Mouse (Mus musculus): Measurements from ENCODE around the gene Ddb2.
"Not testable (repeated sequence)": the region's sequence is repeated elsewhere in the genome, so short reads cannot be mapped to it uniquely, and the experiment has no call there.

The Ddb2 gene

DNA sequence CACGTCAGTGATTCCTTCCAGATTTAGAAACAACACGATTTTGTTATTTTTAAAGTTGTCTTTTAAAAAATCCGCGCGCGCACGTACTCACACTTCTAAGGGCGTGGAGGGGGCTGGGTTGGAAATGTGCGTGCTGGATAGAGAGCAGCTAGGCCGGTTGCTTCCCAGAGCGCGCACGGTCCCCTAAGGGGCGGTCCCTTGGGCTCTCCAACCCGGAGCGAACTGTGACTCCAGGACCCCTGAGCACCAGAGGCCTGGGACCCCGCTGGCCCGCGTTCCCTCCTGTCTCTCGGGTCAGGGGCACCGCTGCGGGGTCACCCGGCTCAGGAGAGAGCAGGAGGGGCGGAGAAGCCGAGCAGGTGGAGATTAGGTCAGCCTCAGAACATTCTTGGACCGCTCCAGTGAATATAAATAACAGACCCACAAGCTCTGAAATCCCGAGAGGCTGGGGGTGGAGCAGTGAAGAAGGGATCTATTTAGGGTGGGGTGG is 18.9 kb upstream of the Ddb2 start, which contains the start of gene Pacsin3:
TSS of gene Pacsin3 (plus strand) at position 294 of the 490 bp plus-strand sequence.
- DNase-seq (ENCODE audit: low spot score in 2 of 2), result no peak

DNA sequence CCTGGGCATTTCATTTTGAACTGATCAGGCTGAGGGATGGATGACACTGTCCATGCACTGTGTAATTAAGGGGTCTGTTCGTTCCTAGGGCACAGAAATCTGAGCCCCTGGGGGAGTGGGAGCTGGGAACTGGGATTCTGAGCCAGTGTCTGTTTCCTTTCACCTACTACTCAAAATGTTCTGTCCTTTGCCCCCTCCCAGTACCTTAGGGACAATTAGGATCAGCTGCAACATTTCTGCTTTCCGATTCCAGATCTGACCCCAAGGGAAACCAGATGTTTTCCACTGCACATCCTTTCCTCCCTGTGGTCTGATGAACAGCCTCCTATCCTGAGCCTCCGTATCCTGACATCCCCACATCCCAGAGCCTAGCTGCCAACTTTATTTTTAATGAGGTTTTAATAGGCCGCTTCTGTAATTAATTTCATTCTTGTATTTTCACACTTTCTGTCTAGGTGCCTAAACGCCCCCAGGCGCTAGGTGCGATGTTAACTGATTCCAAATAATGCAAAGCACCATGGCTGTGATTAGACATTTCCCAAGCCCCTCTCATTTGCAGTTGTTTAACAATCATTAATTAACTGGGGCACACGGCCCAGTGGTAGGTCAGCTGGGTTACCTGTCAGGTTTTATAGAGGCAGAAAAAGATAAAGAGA is 18.1 kb upstream of the Ddb2 start:
- DNase-seq (ENCODE audit: low spot score in 2 of 2), result no peak

DNA sequence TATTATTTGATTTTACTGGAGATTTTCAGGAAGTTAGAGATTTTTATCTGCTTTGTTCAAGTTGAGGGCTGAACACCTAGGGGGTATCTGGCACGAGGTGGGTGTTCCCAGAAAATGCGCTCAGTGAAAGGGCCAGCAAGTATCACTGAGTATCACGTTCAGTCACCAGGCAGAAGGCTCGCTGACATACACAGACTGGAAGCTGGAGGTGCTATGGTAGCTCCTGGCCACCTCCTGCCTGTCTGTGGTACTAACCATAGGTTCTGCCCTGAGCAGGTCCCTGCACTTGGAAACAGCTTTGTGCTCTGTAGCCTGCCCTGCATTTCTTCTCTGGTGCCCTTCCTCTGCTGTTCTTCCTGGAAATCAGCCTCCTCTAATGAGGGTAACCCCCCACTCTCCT is 15.7 kb upstream of the Ddb2 start:
- no peak for DNase-seq (ENCODE audit: low spot score in 2 of 2)

DNA sequence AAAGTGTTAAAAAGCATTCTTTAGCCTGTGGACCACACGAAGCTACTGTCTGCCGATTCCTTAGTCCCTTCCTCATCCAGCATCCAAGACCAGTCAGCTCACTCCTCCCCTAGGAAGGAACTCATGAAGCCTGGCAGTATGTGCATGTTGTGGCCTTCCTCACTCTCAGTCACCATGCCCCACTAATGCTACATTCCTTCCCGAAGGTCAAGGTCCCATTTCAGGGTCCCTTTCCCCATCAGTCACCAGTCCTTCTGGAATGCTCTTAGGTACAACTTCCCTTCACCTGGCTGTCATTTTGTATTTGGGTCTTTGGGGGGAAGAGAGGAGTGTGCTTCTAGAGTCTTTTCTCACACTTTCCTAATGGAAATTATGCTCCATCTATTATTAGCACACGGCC is 15.2 kb upstream of the Ddb2 start:
- no peak for DNase-seq (ENCODE audit: low spot score in 2 of 2)

DNA sequence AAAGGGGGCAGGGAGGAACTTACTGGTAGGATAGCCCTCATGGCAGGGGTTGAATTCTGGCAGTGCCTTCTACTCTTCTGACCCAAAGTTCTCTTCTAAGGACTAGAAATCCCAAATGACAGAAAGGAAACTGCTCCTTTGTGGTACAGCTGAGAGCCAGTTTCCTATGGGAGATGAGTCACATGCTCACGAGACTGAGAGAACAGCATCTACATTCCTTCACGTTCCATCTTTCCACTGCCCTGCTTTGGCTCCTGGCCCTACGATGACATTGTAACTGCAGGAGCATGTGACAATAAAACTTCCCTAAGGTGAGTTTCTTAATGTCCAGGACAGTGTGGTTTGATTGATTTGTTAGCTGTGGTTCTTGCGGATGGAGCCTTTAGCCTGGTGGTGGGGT is 11.6 kb upstream of the Ddb2 start:
- no peak for DNase-seq (ENCODE audit: low spot score in 2 of 2)

DNA sequence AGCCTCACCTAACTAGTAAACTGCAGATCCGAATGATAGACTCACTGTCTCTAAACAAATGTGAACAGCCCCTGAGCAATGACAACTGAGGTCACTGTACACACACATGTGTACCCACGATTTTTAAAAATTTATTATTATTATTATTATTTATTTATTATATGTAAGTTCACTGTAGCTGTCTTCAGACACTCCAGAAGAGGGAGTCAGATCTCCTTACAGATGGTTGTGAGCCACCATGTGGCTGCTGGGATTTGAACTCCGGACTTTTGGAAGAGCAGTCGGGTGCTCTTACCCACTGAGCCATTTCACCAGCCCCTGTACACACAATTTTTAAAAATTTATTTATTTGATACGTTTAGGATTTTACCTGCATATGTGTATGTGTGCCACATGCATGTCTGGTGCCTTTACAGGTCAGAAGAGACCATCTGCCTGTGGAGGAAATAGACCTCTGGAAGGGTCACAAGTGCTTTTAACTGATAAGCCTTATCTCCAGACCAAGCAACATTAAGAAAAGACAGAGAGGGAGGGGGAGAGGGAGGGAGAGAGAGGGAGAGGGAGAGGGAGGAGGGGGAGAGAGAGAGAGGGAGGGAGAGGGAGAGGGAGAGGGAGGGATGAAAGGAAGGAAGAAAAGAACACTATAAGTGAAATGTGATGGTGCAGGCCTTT is 7.9 kb upstream of the Ddb2 start:
- DNase-seq (ENCODE audit: low spot score in 2 of 2), result no peak

DNA sequence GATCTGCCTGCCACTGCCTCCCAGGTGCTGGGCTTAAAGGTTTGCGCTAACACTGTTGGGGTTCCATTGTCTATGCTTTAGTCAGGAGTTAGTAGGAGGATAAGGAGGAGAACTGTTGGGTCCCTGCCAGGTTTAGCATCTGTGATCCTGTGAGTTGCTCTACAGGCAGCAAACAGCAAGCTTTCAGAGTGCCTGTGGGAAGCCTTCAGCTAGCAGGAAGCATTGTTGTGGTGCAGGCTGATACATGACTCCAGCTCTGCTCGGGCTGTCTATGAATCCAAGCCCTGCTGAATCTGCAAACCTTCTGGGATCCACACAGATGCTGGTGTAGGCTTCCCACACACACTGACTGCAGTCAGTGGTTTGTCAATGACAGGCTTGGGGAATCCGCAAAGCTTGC is 6.6 kb upstream of the Ddb2 start:
- no peak for DNase-seq (ENCODE audit: low spot score in 2 of 2)

DNA sequence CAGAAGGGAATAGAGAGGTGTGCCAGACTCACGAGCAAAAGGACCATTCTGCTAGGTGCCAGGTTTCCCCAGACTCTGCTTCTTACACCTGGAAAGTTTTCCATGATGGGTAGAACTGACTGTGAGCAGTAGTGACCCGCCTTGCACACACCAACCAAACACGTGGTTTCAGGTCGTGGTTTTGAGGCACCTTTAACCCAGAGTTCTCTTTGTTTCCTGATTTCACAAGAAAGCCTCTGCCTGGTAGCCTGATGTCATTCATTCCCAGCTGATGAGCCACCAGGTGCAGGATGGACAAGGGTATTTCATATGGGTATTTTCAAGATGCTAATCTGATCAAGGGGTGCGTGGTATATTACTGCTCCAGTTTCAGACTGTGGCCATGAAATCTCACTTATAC is 5.8 kb upstream of the Ddb2 start:
- no peak for DNase-seq (ENCODE audit: low spot score in 2 of 2)

DNA sequence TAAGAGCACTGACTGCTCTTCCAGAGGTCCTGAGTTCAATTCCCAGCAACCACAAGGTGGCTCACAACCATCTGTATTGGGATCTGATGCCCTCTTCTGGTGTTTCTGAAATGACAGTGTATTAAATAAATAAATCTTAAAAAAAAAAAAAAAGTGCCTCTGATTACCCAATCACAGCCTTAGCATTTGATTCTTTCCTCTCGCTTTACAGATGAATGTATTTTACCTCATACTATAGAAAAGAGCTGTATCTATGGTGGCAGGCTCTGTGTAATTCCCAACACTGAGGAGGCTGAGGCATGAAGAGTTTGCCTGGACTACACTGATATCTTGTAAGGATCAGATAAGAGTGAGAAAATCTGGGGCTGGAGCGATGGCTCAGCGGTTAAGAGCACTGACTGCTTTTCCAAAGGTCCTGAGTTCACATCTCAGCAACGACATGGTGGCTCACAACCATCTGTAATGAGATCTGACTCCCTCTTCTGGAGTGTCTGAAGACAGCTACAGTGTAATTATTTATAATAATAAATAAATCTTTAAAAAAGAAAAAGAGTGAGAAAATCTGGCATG is 814 bp upstream of the Ddb2 start:
- DNase-seq (ENCODE audit: low spot score in 2 of 2), result not testable (repeated sequence)

DNA sequence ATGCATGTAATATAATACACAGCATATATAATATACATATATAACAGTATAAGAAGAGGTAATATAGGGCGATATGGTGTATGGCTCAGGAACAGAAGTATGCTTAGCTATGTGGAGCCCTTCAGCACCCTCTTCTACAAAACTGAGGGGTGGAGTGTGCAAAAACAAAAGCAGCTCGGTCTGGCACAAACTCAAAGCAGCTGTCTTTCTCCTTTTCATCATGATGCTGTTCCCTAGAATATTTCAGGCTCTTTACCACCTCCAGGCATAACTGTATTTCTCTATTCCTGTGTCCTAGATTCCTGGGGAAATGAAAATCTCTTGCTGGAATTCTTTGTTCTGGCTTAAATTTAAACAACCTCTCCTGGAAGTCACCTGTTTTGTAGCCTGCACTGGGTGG is 7.0 kb downstream of the Ddb2 start:
- no peak for DNase-seq (ENCODE audit: low spot score in 2 of 2)

DNA sequence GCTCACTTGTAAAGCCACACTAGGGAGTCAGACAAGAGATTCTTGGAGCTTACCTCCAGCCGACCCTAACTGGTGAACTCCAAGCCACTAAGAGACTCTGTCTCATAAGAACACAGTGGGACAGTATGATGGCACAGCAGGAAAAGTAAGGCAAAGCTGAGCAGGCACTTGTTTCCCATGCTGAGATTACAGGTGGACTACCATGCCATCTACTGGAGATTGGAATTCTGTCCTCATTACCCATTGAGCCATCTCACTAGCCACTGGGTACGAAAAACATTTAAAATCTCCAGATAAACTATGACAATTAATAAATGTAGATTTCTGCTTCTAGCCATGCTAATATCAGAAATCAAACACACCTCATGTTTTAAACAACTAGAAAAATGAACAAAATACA is 13.2 kb downstream of the Ddb2 start:
- DNase-seq (ENCODE audit: low spot score in 2 of 2), result no peak

DNA sequence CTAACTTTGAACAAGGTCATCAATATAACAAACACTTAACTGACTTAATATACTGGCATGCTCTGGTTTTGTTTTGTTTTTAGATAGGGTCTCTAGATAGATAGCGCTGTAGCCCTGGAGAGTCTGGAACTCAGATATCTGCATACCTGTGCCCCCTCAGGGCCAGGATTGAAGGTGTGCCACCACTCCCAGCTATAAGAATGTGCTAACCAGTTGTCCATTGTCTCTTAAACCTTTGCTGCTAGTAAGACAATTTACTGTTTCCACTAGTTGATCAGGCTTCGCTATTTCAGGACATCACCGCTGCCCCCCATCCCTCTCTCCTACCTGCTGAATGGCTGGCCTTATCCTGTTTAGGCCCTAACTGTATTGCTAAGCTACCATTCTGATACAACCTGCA is 16.3 kb downstream of the Ddb2 start:
- no peak for DNase-seq (ENCODE audit: low spot score in 2 of 2)

DNA sequence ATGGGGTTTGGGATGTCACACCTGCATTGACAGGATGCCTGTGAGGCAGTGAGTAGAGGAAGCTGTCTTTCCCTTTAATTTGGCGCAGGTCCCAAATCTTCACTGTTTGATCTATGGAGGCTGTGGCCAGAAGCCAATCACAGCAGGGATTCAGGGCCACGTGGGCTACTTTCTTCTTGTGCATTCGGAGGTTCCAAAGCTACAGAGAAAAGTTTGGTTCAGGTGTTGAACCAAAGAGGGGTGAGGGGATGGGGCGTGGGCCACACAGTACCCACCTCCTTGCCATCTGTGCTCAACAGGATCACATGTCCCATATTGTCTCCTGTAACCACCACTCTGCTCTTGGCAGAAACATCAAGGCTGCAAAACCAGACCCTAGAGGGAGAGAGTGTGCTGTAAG is 19.8 kb downstream of the Ddb2 start:
- DNase-seq (ENCODE audit: low spot score in 2 of 2), result no peak

DNA sequence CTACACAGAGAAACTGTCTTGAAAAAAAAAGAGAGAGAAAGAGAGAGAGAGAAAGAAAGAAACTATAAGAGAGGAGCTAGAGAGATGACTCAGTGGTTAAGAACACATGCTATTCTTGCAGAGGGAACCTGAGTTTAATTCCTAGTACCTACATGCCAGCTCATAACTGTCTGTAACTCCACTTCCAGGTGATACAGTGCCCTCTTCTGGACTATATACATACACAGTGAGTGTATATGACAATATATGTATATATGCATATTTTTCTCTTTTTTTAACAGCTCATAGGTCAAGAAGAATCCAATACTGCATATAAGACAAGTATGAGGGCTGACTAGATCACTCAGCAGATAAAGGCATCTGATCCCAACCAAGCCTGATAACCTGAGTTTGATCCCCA is 23.5 kb downstream of the Ddb2 start:
- DNase-seq (ENCODE audit: low spot score in 2 of 2), result no peak

DNA sequence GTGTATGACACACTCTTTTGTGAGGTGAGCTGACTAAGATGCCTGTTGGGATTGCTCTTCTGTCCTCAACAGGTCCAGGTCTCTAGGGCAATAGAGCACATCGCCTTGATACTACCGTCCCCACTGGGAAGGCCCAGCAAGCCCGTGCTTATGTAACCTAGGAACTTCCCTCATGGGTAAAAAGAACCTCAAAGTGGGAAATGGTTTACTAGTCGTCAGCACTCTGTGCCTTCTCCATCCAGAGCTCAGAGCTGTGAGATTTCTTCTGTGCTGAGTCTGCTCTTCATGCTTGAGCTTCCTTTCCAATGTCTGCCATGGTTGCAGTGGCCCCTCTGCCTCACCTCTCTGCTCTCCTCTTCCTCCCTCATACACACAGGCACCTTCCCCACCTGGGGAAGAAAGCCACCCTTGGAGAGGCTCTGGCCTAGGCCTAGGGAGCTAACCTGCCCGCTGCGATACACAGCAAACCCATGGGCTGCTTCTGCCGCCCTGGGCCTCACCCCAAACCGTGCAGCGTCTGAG is 30.5 kb downstream of the Ddb2 start:
- no peak for DNase-seq (ENCODE audit: low spot score in 2 of 2)

DNA sequence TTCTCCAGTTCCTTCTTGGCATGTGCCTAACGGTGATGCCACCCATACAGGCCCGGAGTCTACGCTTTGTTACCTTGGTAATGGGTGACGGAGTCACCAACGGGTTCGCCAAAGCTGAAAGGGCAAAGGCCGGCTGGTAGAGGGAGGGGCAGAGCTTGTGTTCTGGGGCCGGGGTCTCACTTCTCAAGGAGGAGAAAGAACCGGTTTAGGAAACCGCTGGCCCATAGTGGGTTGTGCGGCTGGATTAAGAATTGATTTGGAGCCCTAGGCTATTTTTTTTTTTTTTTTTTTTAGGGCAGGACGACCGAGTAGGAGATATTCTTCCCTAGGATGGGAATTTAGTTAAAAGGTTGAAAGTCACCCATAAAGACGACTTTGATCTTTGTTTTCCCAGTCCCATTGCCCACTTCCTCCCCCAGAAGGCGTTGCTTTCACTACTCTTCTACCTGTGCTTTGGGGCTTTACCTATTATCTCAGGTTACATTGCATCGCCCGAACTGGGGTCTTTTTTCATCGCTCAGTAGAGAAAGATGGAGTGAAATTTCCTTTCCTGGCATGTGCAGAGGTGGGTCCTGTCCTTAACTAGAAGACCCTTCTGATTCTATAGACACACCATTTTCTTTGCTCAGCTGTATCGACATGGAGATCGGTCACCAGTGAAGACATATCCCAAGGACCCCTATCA is 33.7 kb downstream of the Ddb2 start:
- no peak for DNase-seq (ENCODE audit: low spot score in 2 of 2)

DNA sequence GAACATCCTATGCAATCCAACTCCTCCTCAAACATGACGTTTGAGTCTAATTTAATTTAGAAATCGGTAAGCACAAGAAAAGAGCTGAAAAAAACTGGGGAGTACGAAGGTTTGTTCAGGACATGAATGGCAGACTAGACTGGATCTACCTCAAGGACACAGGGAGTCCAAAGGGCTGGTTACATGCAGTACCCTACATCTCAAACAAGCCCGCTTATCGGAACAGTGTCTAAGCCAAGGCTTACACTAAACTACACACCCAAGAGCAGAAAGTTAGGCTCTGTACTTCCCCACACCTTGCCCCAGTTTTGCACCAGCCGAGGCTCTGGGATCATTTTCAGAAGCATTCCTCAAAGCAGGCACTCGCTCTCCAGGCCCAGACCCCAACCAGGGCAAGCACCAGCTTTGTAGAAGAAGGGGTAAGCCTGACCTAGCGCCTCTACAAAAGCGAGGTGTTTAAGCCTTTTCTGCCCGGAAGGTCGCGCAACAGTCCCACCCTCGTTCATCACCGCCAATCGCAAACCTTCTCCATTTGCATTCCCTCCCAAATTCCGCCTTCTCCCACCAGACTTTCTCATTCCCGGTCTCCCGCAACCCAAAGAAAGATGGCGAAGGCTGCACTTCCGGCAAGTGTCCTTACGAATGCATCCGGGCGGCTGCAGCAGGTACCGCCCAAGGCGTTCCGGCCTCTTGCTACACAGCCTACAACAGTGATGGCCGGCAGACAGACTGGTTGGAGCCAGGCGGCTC is 34.4 kb downstream of the Ddb2 start, which contains the start of the genes Nr1h3 and Acp2:
TSS of gene Nr1h3 (minus strand) at position 613 of the 750 bp plus-strand sequence.
TSS of gene Acp2 (plus strand) at position 664 of the 750 bp plus-strand sequence.
- DNase-seq (ENCODE audit: low spot score in 2 of 2), result peak; percentile 90 to 96

DNA sequence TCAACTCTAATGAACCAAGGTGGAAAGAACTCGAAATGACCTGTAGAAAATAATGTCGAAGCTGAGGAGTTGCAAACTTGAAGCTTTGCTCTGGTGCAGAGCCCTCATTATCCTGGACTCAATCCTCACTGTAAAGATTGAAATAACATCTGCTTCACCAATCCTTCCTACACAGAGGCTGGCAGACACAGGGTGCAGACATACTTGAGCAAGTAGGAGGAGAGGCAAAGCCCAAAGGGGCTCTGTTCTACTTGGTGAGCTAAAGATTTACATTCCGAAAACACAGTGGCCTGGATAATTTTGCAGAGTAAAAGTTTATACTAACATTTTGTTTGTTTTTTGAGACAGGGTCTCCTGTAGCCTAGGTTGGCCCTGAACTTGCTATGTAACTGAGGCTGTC is 37.9 kb downstream of the Ddb2 start:
- no peak for DNase-seq (ENCODE audit: low spot score in 2 of 2)

DNA sequence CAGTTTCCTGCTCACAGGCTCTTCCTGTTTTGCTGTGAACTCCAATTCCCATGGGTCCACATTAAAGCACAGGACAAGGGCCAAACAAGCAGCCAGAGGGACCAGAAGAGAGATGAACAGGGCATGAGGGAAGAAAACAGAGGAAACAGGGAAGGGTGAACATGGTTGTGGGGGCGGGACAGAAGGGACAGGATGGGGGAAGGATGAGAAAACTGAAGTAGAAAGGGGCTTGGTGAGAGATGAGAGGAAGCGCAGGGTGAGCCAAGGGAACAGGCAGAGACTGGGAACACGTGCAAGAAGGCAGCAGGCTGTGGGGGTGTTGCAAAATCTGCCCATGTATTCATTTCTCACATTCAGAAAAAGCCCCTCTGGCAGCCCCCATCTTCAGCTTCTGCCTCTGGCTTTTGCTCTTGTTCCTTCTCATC is 40.2 kb downstream of the Ddb2 start:
- DNase-seq (ENCODE audit: low spot score in 2 of 2), result no peak

DNA sequence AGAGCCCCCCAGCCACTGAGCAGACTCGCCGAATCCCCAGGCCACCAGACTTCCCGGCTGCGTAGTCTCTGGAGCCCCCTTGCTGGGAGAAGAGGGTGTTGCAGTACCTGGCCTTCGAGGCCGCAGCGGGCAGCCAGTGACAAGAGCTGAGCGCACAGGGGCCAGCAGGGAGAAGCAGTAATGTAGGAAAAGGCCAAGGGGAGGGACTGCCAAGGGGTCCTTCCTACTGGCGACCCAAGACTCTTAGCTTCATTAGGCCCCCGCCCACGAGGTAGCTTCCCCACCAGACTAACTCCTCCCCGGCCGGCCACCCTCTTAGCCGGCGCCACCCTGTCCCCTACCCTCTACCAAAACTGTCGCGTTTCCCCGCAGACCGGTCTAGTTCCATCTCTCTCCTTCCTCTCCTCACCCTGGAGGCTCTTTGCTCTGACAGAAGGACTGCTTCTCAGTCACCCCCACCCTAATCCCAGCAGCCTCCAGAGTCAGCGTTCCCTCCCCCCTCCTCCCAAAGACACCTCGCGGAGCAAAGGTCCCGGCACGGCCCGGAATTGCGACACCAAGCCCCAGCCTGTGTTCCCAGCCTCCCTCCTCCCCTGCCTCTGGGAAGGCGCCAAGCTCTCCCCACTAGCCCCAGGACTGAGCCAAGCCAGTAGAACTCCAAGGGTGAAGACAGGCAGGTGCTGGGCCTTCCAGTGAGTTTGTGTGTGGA is 42.0 kb downstream of the Ddb2 start:
- DNase-seq (ENCODE audit: low spot score in 2 of 2), result peak; percentile 42 to 80

DNA sequence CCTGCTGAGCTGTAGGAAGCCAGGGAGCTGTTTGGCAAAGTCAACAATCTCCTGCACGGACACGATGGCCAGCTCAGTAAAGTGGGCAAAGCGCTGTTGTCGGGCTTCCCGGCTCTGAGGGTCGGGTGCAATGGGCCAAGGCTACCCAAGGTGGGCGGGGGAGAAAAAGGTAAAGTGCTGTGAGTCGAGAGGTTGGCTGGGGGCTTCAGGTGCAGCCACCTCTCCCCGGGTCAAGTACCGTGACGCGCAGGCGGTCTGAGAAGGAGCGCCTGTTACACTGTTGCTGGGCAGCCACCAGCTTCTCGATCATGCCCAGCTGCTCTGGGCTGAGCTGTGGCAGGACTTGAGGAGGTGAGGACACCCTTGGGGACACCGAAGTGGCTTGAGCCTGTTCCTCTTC is 46.3 kb downstream of the Ddb2 start:
- no peak for DNase-seq (ENCODE audit: low spot score in 2 of 2)
